Mouse (Mus musculus): ENCODE measurements around the gene Slc35c2. TPM values are rescaled to one million over a fixed set of nuclear protein-coding genes. Genes with fewer than 3 reads are reported as not detected.

Gene Slc35c2
- total RNA-seq, 2 experiments from 2014 or later = 33.0 to 34.1 TPM

- no peak for DNase-seq
Measured at GRCm38 (mm10) chr2:165312381-165312780, 24.7 kb upstream of the Slc35c2 start.

- peak; percentile 44 for DNase-seq
Measured at GRCm38 (mm10) chr2:165311577-165311976, 23.9 kb upstream of the Slc35c2 start.

- no peak for DNase-seq
Measured at GRCm38 (mm10) chr2:165310818-165311425, 23.3 kb upstream of the Slc35c2 start.

- no peak for DNase-seq
Measured at GRCm38 (mm10) chr2:165307801-165308200, 20.1 kb upstream of the Slc35c2 start.

- no peak for DNase-seq
Measured at GRCm38 (mm10) chr2:165305438-165305837, 17.8 kb upstream of the Slc35c2 start.

GRCm38 (mm10) chr2:165304819-165305218 lies 17.1 kb upstream of the Slc35c2 start:
- no peak for DNase-seq

- DNase-seq = no peak
Measured at GRCm38 (mm10) chr2:165303354-165304012, 15.8 kb upstream of the Slc35c2 start.

- no peak for DNase-seq
Measured at GRCm38 (mm10) chr2:165301409-165301808, 13.7 kb upstream of the Slc35c2 start.

- no peak for DNase-seq
Measured at GRCm38 (mm10) chr2:165300885-165301284, 13.2 kb upstream of the Slc35c2 start.

- DNase-seq = no peak
Measured at GRCm38 (mm10) chr2:165300424-165300823, 12.8 kb upstream of the Slc35c2 start.

- DNase-seq = no peak
Measured at GRCm38 (mm10) chr2:165297429-165297828, 9.8 kb upstream of the Slc35c2 start.

GRCm38 (mm10) chr2:165296571-165296970 lies 8.9 kb upstream of the Slc35c2 start:
- peak; percentile 73 for DNase-seq

- DNase-seq = peak; percentile 91
Measured at GRCm38 (mm10) chr2:165288315-165289031, 804 bp upstream of the Slc35c2 start.

GRCm38 (mm10) chr2:165286361-165287201 lies 1.1 kb downstream of the Slc35c2 start:
- peak; percentile 59 for DNase-seq

- no peak for DNase-seq
Measured at GRCm38 (mm10) chr2:165285621-165286020, 2.0 kb downstream of the Slc35c2 start.

- DNase-seq = no peak
Measured at GRCm38 (mm10) chr2:165285034-165285433, 2.6 kb downstream of the Slc35c2 start.

- DNase-seq = no peak
Measured at GRCm38 (mm10) chr2:165284377-165284776, 3.3 kb downstream of the Slc35c2 start.

GRCm38 (mm10) chr2:165283644-165284043 lies 4.0 kb downstream of the Slc35c2 start:
- peak; percentile 40 for DNase-seq

- DNase-seq = peak; percentile 57
Measured at GRCm38 (mm10) chr2:165281779-165282311, 5.8 kb downstream of the Slc35c2 start.

GRCm38 (mm10) chr2:165279351-165279750 lies 8.3 kb downstream of the Slc35c2 start:
- no peak for DNase-seq

GRCm38 (mm10) chr2:165277188-165277740 lies 10.4 kb downstream of the Slc35c2 start:
- DNase-seq = no peak

- peak; percentile 86 for DNase-seq
Measured at GRCm38 (mm10) chr2:165275824-165276223, 11.8 kb downstream of the Slc35c2 start.

All from adrenal gland, postnatal 10 days (tissue).